9 mouse cellular contexts compared by ENCODE assay signal in genomic region chr1:168221071-168221521, GRCm38 (mm10).
A peak's percentile ranks its signal among the peaks of the same experiment; 100 is the strongest.
DNase-seq lines count a peak whose midpoint lies in the region; ATAC-seq and TF ChIP-seq lines count a peak whose summit lies in the region.
"Had no signal": no experiment of that assay in that cellular context is flagged by ENCODE, and none has a peak within 500 bp of the region (broad histone marks: within the 10 kb centered on the region; RNA-seq: fewer than 3 reads in every experiment).

No protein-coding gene starts in this region.

- H3K27ac ChIP-seq in heart, embryonic 13.5 days (replicated peaks): peak overlapping the region; percentile 32; the same call in 1 of the 2 replicates
- no peak overlapping the region for H3K27ac ChIP-seq in cerebellum, adult 2 months (ENCODE audit: insufficient read depth, low read length)
- no peak overlapping the region for H3K27ac ChIP-seq in limb, embryonic 14.5 days (replicated peaks; ENCODE audit: low read depth, low read length)
- peak overlapping the region; percentile 11; the same call in 1 of the 2 replicates for H3K27ac ChIP-seq in stomach, embryonic 15.5 days

- H3K27me3 ChIP-seq in heart, embryonic 13.5 days (replicated peaks): no peaks in the 10 kb centered on the region
- no peaks in the 10 kb centered on the region for H3K27me3 ChIP-seq in cerebellum, adult 2 months (ENCODE audit: control insufficient read depth, insufficient read depth, low read length)
- H3K27me3 ChIP-seq in limb, embryonic 14.5 days (ENCODE audit: control insufficient read depth, insufficient read depth, low read length): no peaks in the 10 kb centered on the region
- no peaks in the 10 kb centered on the region for H3K27me3 ChIP-seq in stomach, embryonic 15.5 days (replicated peaks)

- no peaks in the 10 kb centered on the region for H3K36me3 ChIP-seq in heart, embryonic 13.5 days
- H3K36me3 ChIP-seq in limb, embryonic 14.5 days (ENCODE audit: control insufficient read depth, insufficient read depth, low read length): no peaks in the 10 kb centered on the region
- no peaks in the 10 kb centered on the region for H3K36me3 ChIP-seq in stomach, embryonic 15.5 days
- H3K36me3 ChIP-seq: G1E had no signal

- ATAC-seq in heart, embryonic 13.5 days (ENCODE audit: extremely low read depth, insufficient number of reproducible peaks, low FRiP score, low TSS enrichment): no peak
- ATAC-seq in limb, embryonic 14.5 days (ENCODE audit: low FRiP score, low read depth): no peak
- ATAC-seq in stomach, embryonic 15.5 days (ENCODE audit: insufficient read depth, low FRiP score, low read depth): no peak

- H3K9ac ChIP-seq in heart, embryonic 13.5 days: peak overlapping the region; percentile 44
- H3K9ac ChIP-seq in limb, embryonic 14.5 days (ENCODE audit: low read depth, low read length, severe bottlenecking): 0 out of 2 replicates have a peak overlapping the region, but pooled peaks have one; percentile 7
- no peak overlapping the region for H3K9ac ChIP-seq in stomach, embryonic 15.5 days

- no peaks in the 10 kb centered on the region for H3K9me3 ChIP-seq in heart, embryonic 13.5 days
- no peaks in the 10 kb centered on the region for H3K9me3 ChIP-seq in limb, embryonic 14.5 days (ENCODE audit: control insufficient read depth, low read length)
- H3K9me3 ChIP-seq in stomach, embryonic 15.5 days: no peaks in the 10 kb centered on the region

- WGBS in heart, embryonic 13.5 days: 51% methylated on average over 14 of the region's 14 CpGs
- WGBS in cerebellum, adult 2 months: 9% methylated on average over 14 of the region's 14 CpGs
- 49% methylated on average over 14 of the region's 14 CpGs for WGBS in limb, embryonic 14.5 days
- WGBS in stomach, embryonic 15.5 days: 71% methylated on average over 14 of the region's 14 CpGs

- no peak overlapping the region for H3K4me3 ChIP-seq in heart, embryonic 13.5 days
- H3K4me3 ChIP-seq in cerebellum, adult 2 months (replicated peaks; ENCODE audit: insufficient read depth, low read depth, low read length): peak overlapping the region; percentile 46
- H3K4me3 ChIP-seq in limb, embryonic 14.5 days (replicated peaks; ENCODE audit: low read length): no peak overlapping the region
- H3K4me3 ChIP-seq in stomach, embryonic 15.5 days (replicated peaks): no peak overlapping the region

- peak; percentile 17; the same call in 1 of the 2 replicates for TF ChIP-seq CTCF in cerebellum, adult 2 months (IDR thresholded peaks at IDR 0.05; ENCODE audit: borderline replicate concordance, insufficient read depth, low read depth, low read length)

- peak overlapping the region; percentile 44 for H3K4me2 ChIP-seq in heart, embryonic 13.5 days
- no peak overlapping the region for H3K4me2 ChIP-seq in limb, embryonic 14.5 days (replicated peaks; ENCODE audit: low read depth, low read length, severe bottlenecking)
- H3K4me2 ChIP-seq in stomach, embryonic 15.5 days: no peak overlapping the region

- H3K4me1 ChIP-seq in heart, embryonic 13.5 days: peaks cover 56% of the 10 kb centered on the region
- peaks cover 22% of the 10 kb centered on the region for H3K4me1 ChIP-seq in cerebellum, adult 2 months (ENCODE audit: control insufficient read depth, insufficient read depth, low read length)
- peaks cover 18% of the 10 kb centered on the region for H3K4me1 ChIP-seq in limb, embryonic 14.5 days (ENCODE audit: control insufficient read depth, insufficient read depth, low read length)
- H3K4me1 ChIP-seq in stomach, embryonic 15.5 days: peaks cover 21% of the 10 kb centered on the region

- no peak for TF ChIP-seq POLR2A in cerebellum, adult 2 months (IDR thresholded peaks at IDR 0.05; ENCODE audit: borderline replicate concordance, insufficient read depth, low read length)
- TF ChIP-seq POLR2A in limb, embryonic 14.5 days (IDR thresholded peaks at IDR 0.05; ENCODE audit: borderline replicate concordance, extremely low read depth, insufficient read depth, insufficient read length): no peak

- DNase-seq in heart, adult 8-10 months (ENCODE audit: low spot score): no peak
- peak; percentile 66 to 70 for DNase-seq in cerebellum, adult 2 months
- peak; percentile 67 for DNase-seq in frontal cortex, postnatal 36 days (ENCODE audit: low spot score in 2 of 2)
- DNase-seq in limb, embryonic 14.5 days (ENCODE audit: low spot score): no peak
- DNase-seq in urinary bladder, postnatal 10 days (ENCODE audit: low spot score): no peak
- no peak for DNase-seq in spleen, postnatal 4 days (ENCODE audit: low spot score in 2 of 2)

Comparison
In these comparisons a context has a peak if more than half of its experiments do, and no peak if none do; other contexts are left out.
1. H3K27ac ChIP-seq: peak in heart, embryonic 13.5 days (single experiment) and stomach, embryonic 15.5 days (single experiment); none in cerebellum, adult 2 months (single experiment) and limb, embryonic 14.5 days (single experiment).
2. DNase-seq: peak in cerebellum, adult 2 months (2 of 2) and frontal cortex, postnatal 36 days (2 of 2); none in heart, adult 8-10 months (single experiment), limb, embryonic 14.5 days (single experiment), urinary bladder, postnatal 10 days (single experiment) and spleen, postnatal 4 days (0 of 2).